Mouse (Mus musculus) cerebellum, postnatal 4 days (tissue): Measurements from ENCODE around the gene Reg3a.
"Not testable (repeated sequence)": the region's sequence is repeated elsewhere in the genome, so short reads cannot be mapped to it uniquely, and the experiment has no call there.

Experiments
- DNase-seq, 2 experiments: peaks; one replicate each; pipeline ENCODE4 v3.0.0; 2022; ENCODE audit warnings: low spot score in 2 of 2, mixed read lengths in 1 of 2

Gene Reg3a

DNA sequence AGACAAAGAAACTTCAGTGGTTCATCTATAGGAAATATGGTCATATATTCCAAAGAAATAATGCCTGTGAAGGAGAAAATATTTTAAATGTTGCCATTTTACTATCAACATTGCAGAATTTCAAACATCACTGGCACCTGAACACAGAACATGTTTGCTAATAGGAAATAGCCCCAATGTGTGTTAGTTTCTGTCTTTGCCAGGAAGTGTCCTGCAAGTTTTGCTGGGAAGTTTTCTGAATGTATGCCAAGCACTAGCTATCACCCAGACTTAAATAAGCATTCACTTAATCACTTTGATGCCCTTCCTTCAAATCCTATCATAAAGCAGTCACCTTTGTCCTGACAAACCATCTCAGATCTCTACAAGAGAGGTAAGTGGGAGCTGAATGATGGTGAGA lies at the start of gene Reg3a:
Gene Reg3a (plus strand): TSS at position 301 of the 400 bp plus-strand sequence.
- no peak for DNase-seq

GRCm38 (mm10) chr6:78331919-78332569 lies 48.5 kb upstream of the Reg3a start:
- peak in 1 of 2 experiments; percentile 3 for DNase-seq

- DNase-seq, result no peak
Observed at GRCm38 (mm10) chr6:78340296-78340695, 40.2 kb upstream of the Reg3a start.

DNA sequence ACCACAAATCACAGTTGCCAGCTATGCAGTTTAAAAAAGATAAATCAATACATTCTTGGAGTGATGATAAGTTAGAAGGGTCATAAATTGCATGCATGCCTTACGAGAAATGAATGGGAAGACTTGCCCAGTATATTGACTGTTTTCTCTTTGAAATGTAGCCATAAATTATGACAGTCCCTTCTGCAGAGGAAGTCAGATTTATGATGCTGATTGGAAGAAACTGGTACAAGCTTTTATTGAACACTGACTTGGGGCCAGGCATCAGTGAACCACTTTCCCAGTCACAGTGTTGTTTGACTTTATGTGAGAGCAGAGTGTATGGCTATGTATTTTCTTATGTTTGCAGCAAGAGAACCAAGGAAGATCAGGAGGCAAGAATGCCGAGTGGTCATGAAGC lies 38.8 kb upstream of the Reg3a start:
- no peak for DNase-seq

- no peak for DNase-seq
Observed at GRCm38 (mm10) chr6:78361971-78362563, 18.4 kb upstream of the Reg3a start.

GRCm38 (mm10) chr6:78370357-78370756 lies 10.2 kb upstream of the Reg3a start, which contains the start of gene Reg3b:
TSS of gene Reg3b (plus strand) at chr6:78370657.
- DNase-seq, result no peak

GRCm38 (mm10) chr6:78378765-78379164 lies 1.7 kb upstream of the Reg3a start, which contains the start of gene Reg3d:
TSS of gene Reg3d (minus strand) at chr6:78378865.
- DNase-seq, result no peak

DNA sequence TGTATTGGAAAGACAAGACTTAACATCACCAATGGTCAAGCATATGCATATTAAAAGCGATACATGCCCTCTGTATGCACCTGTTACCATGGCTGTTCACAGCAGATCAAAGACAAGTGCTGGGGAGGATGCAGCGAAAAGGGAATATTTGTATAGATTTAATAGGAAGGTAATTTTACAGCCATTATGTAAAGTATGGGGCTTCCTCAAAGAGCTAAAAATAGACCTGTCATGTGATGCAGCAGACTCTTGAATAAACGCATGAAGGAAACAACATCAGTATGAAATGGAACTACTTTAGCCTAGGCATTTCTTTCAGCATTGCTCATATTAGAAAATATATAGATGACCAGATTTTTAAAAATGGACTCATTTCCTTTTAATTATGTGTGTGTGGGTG lies 5.1 kb downstream of the Reg3a start:
- no peak for DNase-seq

DNA sequence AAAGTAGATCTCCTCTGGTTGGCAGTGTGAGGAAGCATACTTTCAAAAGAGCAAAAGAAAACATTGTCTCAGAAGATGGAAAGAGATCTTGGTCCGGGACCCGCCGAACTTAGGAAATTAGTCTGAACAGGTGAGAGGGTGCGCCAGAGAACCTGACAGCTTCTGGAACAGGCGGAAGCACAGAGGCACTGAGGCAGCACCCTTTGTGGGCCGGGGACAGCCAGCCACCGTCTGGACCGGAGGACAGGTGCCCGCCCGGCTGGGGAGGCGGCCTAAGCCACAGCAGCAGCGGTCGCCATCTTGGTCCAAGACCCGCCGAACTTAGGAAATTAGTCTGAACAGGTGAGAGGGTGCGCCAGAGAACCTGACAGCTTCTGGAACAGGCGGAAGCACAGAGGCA lies 14.8 kb downstream of the Reg3a start, which contains the start of gene Reg2:
Gene Reg2 (plus strand): TSS at position 301 of the 400 bp plus-strand sequence.
- DNase-seq, result not testable (repeated sequence)

- not testable (repeated sequence) for DNase-seq
Observed at GRCm38 (mm10) chr6:78422411-78422810, 41.9 kb downstream of the Reg3a start, which contains the start of gene Reg1. TSS of gene Reg1 (plus strand) at chr6:78422711.

GRCm38 (mm10) chr6:78425497-78425896 lies 45.0 kb downstream of the Reg3a start:
- no peak for DNase-seq
